Mouse (Mus musculus) embryonic facial prominence, embryonic 14.5 days (tissue): Measurements from ENCODE around the gene Tdrd5. TPM values are rescaled to one million over a fixed set of nuclear protein-coding genes. Genes with fewer than 3 reads are reported as not detected.

ENCODE experiments used
- ATAC-seq: fragments of 200-750 bp; cut with Nextera tagmentation; 2 replicates; pipeline ENCODE4 v1.8.0; 2017; ENCODE audit warnings: low read depth, moderate number of reproducible peaks, moderate TSS enrichment
- DNase-seq: peaks from one replicate; pipeline ENCODE4 v3.0.0-alpha.2; 2015; ENCODE audit warnings: low spot score
- H3K27ac ChIP-seq: fragments of 300-500 bp; sonication (generic); replicated peaks from 2 replicates; pipeline ENCODE4 v1.5.1; 2014; ENCODE audit warnings: low read depth, mild to moderate bottlenecking, low read length, moderate library complexity
- H3K27me3 ChIP-seq: fragments of 300-500 bp; sonication (generic); replicated peaks from 2 replicates; pipeline ENCODE4 v1.6.1; 2014; ENCODE audit warnings: low read length; ENCODE audit not compliant: control insufficient read depth, insufficient read depth
- H3K36me3 ChIP-seq: fragments of 300-500 bp; sonication (generic); 2 replicates; pipeline ENCODE4 v1.6.1; 2014; ENCODE audit warnings: low read length, mixed read lengths; ENCODE audit not compliant: control insufficient read depth, insufficient read depth
- H3K4me1 ChIP-seq: fragments of 300-500 bp; sonication (generic); 2 replicates; pipeline ENCODE4 v1.6.1; 2014; ENCODE audit warnings: antibody characterized with exemption, low read length; ENCODE audit not compliant: control insufficient read depth, insufficient read depth
- H3K4me2 ChIP-seq: fragments of 300-500 bp; sonication (generic); 2 replicates; pipeline ENCODE4 v1.6.1; 2014; ENCODE audit warnings: low read depth, mild to moderate bottlenecking, low read length, moderate library complexity, mixed read lengths
- H3K4me3 ChIP-seq: fragments of 300-500 bp; sonication (generic); 2 replicates; pipeline ENCODE4 v1.5.1; 2014; ENCODE audit warnings: low read depth, mild to moderate bottlenecking, low read length
- H3K9ac ChIP-seq: fragments of 300-500 bp; sonication (generic); 2 replicates; pipeline ENCODE4 v1.6.1; 2014; ENCODE audit warnings: low read depth, mild to moderate bottlenecking, low read length, moderate library complexity, mixed read lengths
- H3K9me3 ChIP-seq: fragments of 300-500 bp; sonication (generic); 2 replicates; pipeline ENCODE4 v1.6.1; 2016; ENCODE audit warnings: low read length; ENCODE audit not compliant: control insufficient read depth
- WGBS: fragments of 180-500 bp; shearing (Covaris S2); extraction: QIAGEN DNeasy Blood & Tissue Kit; methylation state at CpG from one replicate; pipeline ENCODE4 v1.1.7; 2014; 5-methylcytosine and 5-hydroxymethylcytosine counted together
- polyA plus RNA-seq: library from polyadenylated mRNA; unstranded; fragments of >200 nt; fragmentation: Nextera tagmentation; extraction: Ambion mirVana; gene quantifications from 2 replicates; pipeline ENCODE4 v1.2.1, GENCODE M21; 2014

Gene Tdrd5
- polyA plus RNA-seq, 1 experiment from 2014 or later = 0.50 TPM

- WGBS = 36% methylated on average over 2 of the region's 2 CpGs
- peak; percentile 44 for DNase-seq
These were observed 62.4 kb downstream of the Tdrd5 start for GRCm38 (mm10) chr1:156241035-156241434.

GRCm38 (mm10) chr1:156231122-156231521 lies 72.3 kb downstream of the Tdrd5 start:
- no peaks in the 10 kb centered on the region for H3K36me3 ChIP-seq
- H3K27ac ChIP-seq = no peak overlapping the region
- H3K4me3 ChIP-seq = no peak overlapping the region
- no peak overlapping the region for H3K4me2 ChIP-seq
- no peak overlapping the region for H3K9ac ChIP-seq
- no peaks in the 10 kb centered on the region for H3K9me3 ChIP-seq
- ATAC-seq (no peak), DNase-seq (no peak)
- peaks cover 17% of the 10 kb centered on the region for H3K4me1 ChIP-seq
- 70% methylated on average over 6 of the region's 6 CpGs for WGBS
- H3K27me3 ChIP-seq = no peaks in the 10 kb centered on the region

More at GRCm38 (mm10) chr1:156241035-156241434, 62.4 kb downstream of the Tdrd5 start:
- Histone ChIP-seq H3K27me3 (peaks cover 3% of the 10 kb centered on the region; the same call in 1 of the 2 replicates), H3K27ac (no peak overlapping the region), H3K36me3 (no peaks in the 10 kb centered on the region), H3K9me3 (no peaks in the 10 kb centered on the region), H3K4me1 (no peaks in the 10 kb centered on the region), H3K9ac (no peak overlapping the region), H3K4me3 (no peak overlapping the region), H3K4me2 (no peak overlapping the region)
- ATAC-seq = no peak

- 24% methylated on average over 9 of the region's 9 CpGs for WGBS
- no peaks in the 10 kb centered on the region for H3K9me3 ChIP-seq
- H3K27me3 ChIP-seq = no peaks in the 10 kb centered on the region
- ATAC-seq (peak; percentile 86), DNase-seq (peak; percentile 90)
- no peak overlapping the region; the same call in 1 of the 2 replicates for H3K27ac ChIP-seq
- no peak overlapping the region for H3K4me3 ChIP-seq
- no peaks in the 10 kb centered on the region for H3K36me3 ChIP-seq
- H3K9ac ChIP-seq = no peak overlapping the region
- H3K4me2 ChIP-seq = peak overlapping the region; percentile 34
- peaks cover 17% of the 10 kb centered on the region for H3K4me1 ChIP-seq
These were observed 73.0 kb downstream of the Tdrd5 start for GRCm38 (mm10) chr1:156230339-156231089.

- no peak overlapping the region for H3K4me3 ChIP-seq
- no peak overlapping the region for H3K9ac ChIP-seq
- peaks cover 17% of the 10 kb centered on the region for H3K4me1 ChIP-seq
- DNase-seq (peak; percentile 69), ATAC-seq (no peak)
- 22% methylated on average over 7 of the region's 7 CpGs for WGBS
- no peaks in the 10 kb centered on the region for H3K36me3 ChIP-seq
- H3K27ac ChIP-seq = no peak overlapping the region
- H3K4me2 ChIP-seq = no peak overlapping the region
- H3K9me3 ChIP-seq = no peaks in the 10 kb centered on the region
- H3K27me3 ChIP-seq = no peaks in the 10 kb centered on the region
These were observed 74.0 kb downstream of the Tdrd5 start for GRCm38 (mm10) chr1:156229448-156229847.

- Histone ChIP-seq H3K36me3 (no peaks in the 10 kb centered on the region), H3K4me1 (peaks cover 17% of the 10 kb centered on the region), H3K4me2 (no peak overlapping the region), H3K9ac (no peak overlapping the region), H3K27ac (no peak overlapping the region), H3K9me3 (no peaks in the 10 kb centered on the region), H3K4me3 (no peak overlapping the region), H3K27me3 (no peaks in the 10 kb centered on the region)
- ATAC-seq = no peak
- DNase-seq = no peak
- 76% methylated on average over 4 of the region's 4 CpGs for WGBS
These were observed 74.7 kb downstream of the Tdrd5 start for GRCm38 (mm10) chr1:156228728-156229127.

- no peak for DNase-seq
- no peak overlapping the region for H3K4me3 ChIP-seq
- H3K9ac ChIP-seq = no peak overlapping the region
- no peak for ATAC-seq
- 68% methylated on average over 5 of the region's 5 CpGs for WGBS
- H3K27me3 ChIP-seq = no peaks in the 10 kb centered on the region
- H3K4me1 ChIP-seq = peaks cover 17% of the 10 kb centered on the region
- no peak overlapping the region for H3K4me2 ChIP-seq
- no peak overlapping the region for H3K27ac ChIP-seq
- no peaks in the 10 kb centered on the region for H3K9me3 ChIP-seq
- no peaks in the 10 kb centered on the region for H3K36me3 ChIP-seq
These were observed 76.6 kb downstream of the Tdrd5 start for GRCm38 (mm10) chr1:156226903-156227302.

GRCm38 (mm10) chr1:156222205-156223000 lies 81.1 kb downstream of the Tdrd5 start:
- no peaks in the 10 kb centered on the region for H3K4me1 ChIP-seq
- ATAC-seq (no peak), DNase-seq (peak; percentile 34)
- no peak overlapping the region for H3K4me3 ChIP-seq
- no peak overlapping the region for H3K4me2 ChIP-seq
- 56% methylated on average over 13 of the region's 13 CpGs for WGBS
- H3K27me3 ChIP-seq = no peaks in the 10 kb centered on the region
- no peak overlapping the region for H3K27ac ChIP-seq
- no peak overlapping the region for H3K9ac ChIP-seq
- H3K9me3 ChIP-seq = no peaks in the 10 kb centered on the region
- no peaks in the 10 kb centered on the region for H3K36me3 ChIP-seq

- H3K9ac ChIP-seq = no peak overlapping the region
- no peaks in the 10 kb centered on the region for H3K9me3 ChIP-seq
- DNase-seq = no peak
- H3K27me3 ChIP-seq = no peaks in the 10 kb centered on the region
- no peak overlapping the region for H3K4me3 ChIP-seq
- H3K36me3 ChIP-seq = no peaks in the 10 kb centered on the region
- H3K27ac ChIP-seq = no peak overlapping the region
- no peak overlapping the region for H3K4me2 ChIP-seq
- 52% methylated on average over 2 of the region's 2 CpGs for WGBS
- H3K4me1 ChIP-seq = no peaks in the 10 kb centered on the region
- no peak for ATAC-seq
These were observed 82.1 kb downstream of the Tdrd5 start for GRCm38 (mm10) chr1:156221327-156221726.
